In the genomic region with DNA sequence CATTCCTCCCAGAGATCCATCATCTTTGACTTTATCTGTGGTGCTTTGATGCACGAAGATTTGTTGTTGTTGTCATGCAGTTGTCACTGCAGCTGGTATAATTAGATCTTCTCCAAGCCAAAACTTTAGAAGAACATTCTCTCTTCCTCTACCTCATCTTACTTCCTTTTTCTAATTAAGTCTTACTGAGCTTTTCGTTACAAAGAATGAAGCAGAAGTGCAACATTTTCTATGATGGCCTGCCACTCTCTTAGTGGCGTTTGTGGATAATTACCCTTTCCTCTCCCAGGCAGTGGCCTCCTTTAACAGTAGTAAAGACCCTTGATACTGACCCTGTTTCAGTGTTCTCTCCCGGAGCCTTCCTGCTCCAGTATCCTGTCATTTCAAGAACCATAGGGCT, we compare ENCODE assay signal across 20 mouse cellular contexts.
DNase-seq lines count a peak whose midpoint lies in the region; ATAC-seq and TF ChIP-seq lines count a peak whose summit lies in the region.
"Had no signal": no experiment of that assay in that cellular context is flagged by ENCODE, and none has a peak within 500 bp of the region (broad histone marks: within the 10 kb centered on the region; RNA-seq: fewer than 3 reads in every experiment).

No protein-coding gene starts in this region.

- peak; percentile 33; the same call in 1 of the 2 replicates for ATAC-seq in common myeloid progenitor, adult 5-6 weeks (replicated peaks; ENCODE audit: low read depth, poor library complexity, severe bottlenecking)
- ATAC-seq in megakaryocyte progenitor cell, adult 5-6 weeks (replicated peaks; ENCODE audit: poor library complexity): peak; percentile 42; the same call in 1 of the 2 replicates
- no peak for ATAC-seq in forebrain, embryonic 12.5 days (ENCODE audit: low FRiP score)
- no peak for ATAC-seq in erythroblast, adult 5-6 weeks (replicated peaks; ENCODE audit: low FRiP score, poor library complexity, severe bottlenecking)
- ATAC-seq: activated CD4-positive, CD25-positive, alpha-beta regulatory T cell, adult 4 months; forebrain, embryonic 14.5 days; Patski had no signal

- H3K4me1 ChIP-seq in kidney, adult 2 months (ENCODE audit: control insufficient read depth, insufficient read depth, low read length): no peaks in the 10 kb centered on the region
- H3K4me1 ChIP-seq in forebrain, embryonic 12.5 days: no peaks in the 10 kb centered on the region

- WGBS in kidney, adult 2 months: 49% methylated on average over 4 of the region's 4 CpGs
- 73% methylated on average over 4 of the region's 4 CpGs for WGBS in forebrain, embryonic 12.5 days

- H3K27ac ChIP-seq in kidney, adult 2 months (ENCODE audit: insufficient read depth, low read depth, low read length): peak overlapping the region; percentile 11; the same call in 1 of the 2 replicates
- H3K27ac ChIP-seq in forebrain, embryonic 12.5 days: no peak overlapping the region
- H3K27ac ChIP-seq: embryonic facial prominence, embryonic 12.5 days; heart, embryonic 13.5 days; hindbrain, embryonic 15.5 days had no signal

- no peak for TF ChIP-seq POLR2A in kidney, adult 2 months (IDR thresholded peaks at IDR 0.05; ENCODE audit: low read depth, low read length)

- no peak overlapping the region for H3K4me3 ChIP-seq in kidney, adult 2 months (ENCODE audit: insufficient read depth, low read depth, low read length)
- no peak overlapping the region for H3K4me3 ChIP-seq in forebrain, embryonic 12.5 days (replicated peaks)
- H3K4me3 ChIP-seq: embryonic facial prominence, embryonic 12.5 days; heart, embryonic 13.5 days; hindbrain, embryonic 15.5 days had no signal

- H3K9ac ChIP-seq in forebrain, embryonic 12.5 days: no peak overlapping the region
- H3K9ac ChIP-seq: embryonic facial prominence, embryonic 12.5 days; heart, embryonic 13.5 days; hindbrain, embryonic 15.5 days had no signal

- no peaks in the 10 kb centered on the region for H3K27me3 ChIP-seq in kidney, adult 2 months (replicated peaks; ENCODE audit: control insufficient read depth, insufficient read depth, low read length)
- no peaks in the 10 kb centered on the region for H3K27me3 ChIP-seq in forebrain, embryonic 12.5 days
- H3K27me3 ChIP-seq: embryonic facial prominence, embryonic 12.5 days; heart, embryonic 13.5 days; hindbrain, embryonic 15.5 days; Patski had no signal

- H3K36me3 ChIP-seq in kidney, adult 2 months (ENCODE audit: control insufficient read depth, insufficient read depth, low read length): no peaks in the 10 kb centered on the region
- no peaks in the 10 kb centered on the region for H3K36me3 ChIP-seq in forebrain, embryonic 12.5 days (replicated peaks)
- H3K36me3 ChIP-seq: embryonic facial prominence, embryonic 12.5 days; heart, embryonic 13.5 days; hindbrain, embryonic 15.5 days had no signal

- TF ChIP-seq CTCF in kidney, adult 2 months (conservative IDR thresholded peaks at IDR 0.05; ENCODE audit: insufficient read depth, insufficient read length, low read depth, low read length): no peak

- DNase-seq in kidney, adult 2 months: no peak
- DNase-seq in kidney, adult 9 months: no peak
- no peak for DNase-seq in frontal cortex, postnatal 14 days (ENCODE audit: low spot score in 2 of 2)
- DNase-seq: adrenal gland, postnatal 14 days; cerebellum, adult 11 months; cerebellum, adult 8-10 months; cerebellum, postnatal 14 days; gastrocnemius, postnatal 25 days; heart, adult 11 months; heart, postnatal 36 days had no signal

- no peaks in the 10 kb centered on the region for H3K9me3 ChIP-seq in forebrain, embryonic 12.5 days
- H3K9me3 ChIP-seq: embryonic facial prominence, embryonic 12.5 days; heart, embryonic 13.5 days; hindbrain, embryonic 15.5 days had no signal

- no peak overlapping the region for H3K4me2 ChIP-seq in forebrain, embryonic 12.5 days
- H3K4me2 ChIP-seq: embryonic facial prominence, embryonic 12.5 days; heart, embryonic 13.5 days; hindbrain, embryonic 15.5 days had no signal

Comparison
In these comparisons a context has a peak if more than half of its experiments do, and no peak if none do; other contexts are left out.
1. ATAC-seq: peak in common myeloid progenitor, adult 5-6 weeks (single experiment) and megakaryocyte progenitor cell, adult 5-6 weeks (single experiment); none in forebrain, embryonic 12.5 days (single experiment) and erythroblast, adult 5-6 weeks (single experiment).